Mouse (Mus musculus): Measurements from ENCODE around the gene Lhpp. TPM values are rescaled to one million over a fixed set of nuclear protein-coding genes. Genes with fewer than 3 reads are reported as not detected.

Gene Lhpp
- total and polyA plus RNA-seq, 3 experiments: 0.10 to 0.11 TPM; not detected in 1

DNA sequence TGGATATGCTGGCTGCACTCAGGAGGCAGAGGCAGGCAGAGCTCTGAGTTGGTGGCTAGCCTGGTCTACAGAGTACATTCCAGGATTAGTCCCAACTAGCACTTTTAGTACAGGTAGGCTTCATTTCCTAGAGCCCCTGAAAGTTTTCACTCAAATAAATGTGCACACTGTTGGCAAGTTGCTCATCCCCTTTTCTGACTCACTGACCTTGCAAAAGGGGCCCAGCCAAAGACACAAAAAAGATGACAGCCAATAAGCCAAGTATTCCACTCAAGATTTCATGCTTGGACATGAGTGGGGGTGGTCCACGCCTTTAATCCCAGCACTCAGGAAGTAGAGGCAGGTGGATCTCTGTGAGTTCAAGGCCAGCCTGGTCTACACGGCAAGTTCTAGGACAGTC lies 29.0 kb upstream of the Lhpp start:
- Histone ChIP-seq H3K36me3 (replicated peaks) (no peaks in the 10 kb centered on the region), H3K4me3 (ENCODE audit: low read depth, low read length) (no peak overlapping the region), H3K4me1 (ENCODE audit: insufficient read depth, low read depth, low read length) (peaks cover 6% of the 10 kb centered on the region), H3K9me3 (replicated peaks) (no peaks in the 10 kb centered on the region), H3K27me3 (ENCODE audit: insufficient read depth, low read length) (peaks cover 25% of the 10 kb centered on the region)
- DNase-seq (ENCODE audit: low spot score) (no peak), ATAC-seq (ENCODE audit: extremely low read depth, insufficient number of reproducible peaks, low FRiP score, poor library complexity, severe bottlenecking) (no peak)
- no peak for TF ChIP-seq GATA1 (IDR thresholded peaks at IDR 0.05; ENCODE audit: borderline replicate concordance, low read length)
- no peak for TF ChIP-seq CTCF (IDR thresholded peaks at IDR 0.05; ENCODE audit: low read depth, low read length)

DNA sequence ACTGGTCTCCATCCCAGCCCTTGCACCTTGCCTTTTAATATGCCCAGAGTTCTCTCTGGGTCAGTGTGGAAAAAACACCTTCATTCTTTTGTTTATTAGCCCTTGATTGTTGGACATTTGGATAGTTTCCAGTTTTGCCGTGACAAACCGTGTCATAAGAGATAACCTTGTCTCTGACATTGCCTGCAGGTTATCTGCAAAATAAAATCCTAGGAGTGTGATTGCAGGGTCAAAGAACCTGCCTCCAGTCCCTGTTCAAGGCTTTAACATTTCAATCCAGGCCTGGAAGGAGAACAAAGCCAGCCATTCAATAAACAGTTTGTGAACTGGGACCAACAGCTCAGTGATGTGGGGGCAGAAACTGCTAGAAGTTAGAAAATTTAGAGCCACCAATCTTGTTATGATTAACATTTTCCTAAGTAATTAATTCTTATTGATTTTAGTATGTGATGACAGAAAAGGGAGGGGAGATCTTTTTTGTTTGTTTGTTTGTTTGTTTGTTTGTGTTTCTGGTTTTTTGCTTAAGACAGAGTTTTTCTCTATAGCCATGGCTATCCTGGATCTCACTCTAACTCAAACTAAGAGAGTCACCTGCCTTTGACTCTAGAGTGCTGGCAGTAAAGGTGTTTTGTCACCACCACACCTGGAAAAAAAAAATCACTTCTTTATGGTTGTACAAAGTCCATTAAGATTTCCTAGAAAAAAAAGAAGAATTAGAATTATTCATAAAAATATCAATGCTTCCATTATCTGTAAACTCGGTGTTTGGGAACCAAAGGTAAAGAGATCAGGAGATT lies 24.5 kb upstream of the Lhpp start:
- Histone ChIP-seq H3K27me3 (ENCODE audit: insufficient read depth, low read length) (peaks cover 19% of the 10 kb centered on the region), H3K36me3 (replicated peaks) (no peaks in the 10 kb centered on the region), H3K9me3 (replicated peaks) (no peaks in the 10 kb centered on the region), H3K4me3 (ENCODE audit: low read depth, low read length) (no peak overlapping the region), H3K4me1 (ENCODE audit: insufficient read depth, low read depth, low read length) (no peaks in the 10 kb centered on the region; the same call in 1 of the 2 replicates)
- DNase-seq (ENCODE audit: low spot score) (no peak), ATAC-seq (ENCODE audit: extremely low read depth, insufficient number of reproducible peaks, low FRiP score, poor library complexity, severe bottlenecking) (no peak)
- no peak for TF ChIP-seq CTCF (IDR thresholded peaks at IDR 0.05; ENCODE audit: low read depth, low read length)
- TF ChIP-seq GATA1 (IDR thresholded peaks at IDR 0.05; ENCODE audit: borderline replicate concordance, low read length): no peak
- TF ChIP-seq POLR2AphosphoS5 (IDR thresholded peaks at IDR 0.05; ENCODE audit: insufficient replicate concordance, low read depth, low read length): no peak
- TF ChIP-seq GATA2 (IDR thresholded peaks at IDR 0.05; ENCODE audit: borderline replicate concordance, low read depth, low read length): no peak
- no peak for TF ChIP-seq TAL1 (conservative IDR thresholded peaks at IDR 0.05; ENCODE audit: low read depth, low read length)

DNA sequence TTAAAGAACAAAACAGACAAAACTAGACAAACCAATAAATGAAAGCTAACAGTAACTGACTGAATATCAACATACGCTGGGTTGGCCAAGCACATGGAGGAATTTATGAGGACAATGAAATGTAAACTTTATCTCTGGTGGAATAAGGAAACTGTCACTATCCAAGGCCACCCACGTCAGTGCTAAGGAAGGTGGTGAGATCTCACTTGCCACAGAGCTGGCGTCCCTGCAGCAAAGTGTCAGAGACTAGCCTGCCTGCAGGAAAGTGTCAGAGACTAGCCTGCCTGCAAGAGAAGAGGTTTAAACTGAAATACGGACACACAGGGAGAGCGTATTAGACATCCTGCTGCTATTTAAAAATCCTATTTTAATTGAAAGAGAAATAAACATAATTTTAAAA lies 23.3 kb upstream of the Lhpp start:
- no peaks in the 10 kb centered on the region; the same call in 1 of the 2 replicates for H3K4me1 ChIP-seq (ENCODE audit: insufficient read depth, low read depth, low read length)
- ATAC-seq (ENCODE audit: extremely low read depth, insufficient number of reproducible peaks, low FRiP score, poor library complexity, severe bottlenecking) (no peak), DNase-seq (ENCODE audit: low spot score) (no peak)
- H3K27me3 ChIP-seq (ENCODE audit: insufficient read depth, low read length): peaks cover 15% of the 10 kb centered on the region
- H3K4me3 ChIP-seq (ENCODE audit: low read depth, low read length): no peak overlapping the region
- no peaks in the 10 kb centered on the region for H3K9me3 ChIP-seq (replicated peaks)
- no peak for TF ChIP-seq GATA2 (IDR thresholded peaks at IDR 0.05; ENCODE audit: borderline replicate concordance, low read depth, low read length)
- no peak for TF ChIP-seq TAL1 (conservative IDR thresholded peaks at IDR 0.05; ENCODE audit: low read depth, low read length)
- TF ChIP-seq CTCF (IDR thresholded peaks at IDR 0.05; ENCODE audit: low read depth, low read length): no peak
- TF ChIP-seq GATA1 (IDR thresholded peaks at IDR 0.05; ENCODE audit: borderline replicate concordance, low read length): no peak
- TF ChIP-seq POLR2AphosphoS5 (IDR thresholded peaks at IDR 0.05; ENCODE audit: insufficient replicate concordance, low read depth, low read length): no peak
- no peaks in the 10 kb centered on the region for H3K36me3 ChIP-seq (replicated peaks)

DNA sequence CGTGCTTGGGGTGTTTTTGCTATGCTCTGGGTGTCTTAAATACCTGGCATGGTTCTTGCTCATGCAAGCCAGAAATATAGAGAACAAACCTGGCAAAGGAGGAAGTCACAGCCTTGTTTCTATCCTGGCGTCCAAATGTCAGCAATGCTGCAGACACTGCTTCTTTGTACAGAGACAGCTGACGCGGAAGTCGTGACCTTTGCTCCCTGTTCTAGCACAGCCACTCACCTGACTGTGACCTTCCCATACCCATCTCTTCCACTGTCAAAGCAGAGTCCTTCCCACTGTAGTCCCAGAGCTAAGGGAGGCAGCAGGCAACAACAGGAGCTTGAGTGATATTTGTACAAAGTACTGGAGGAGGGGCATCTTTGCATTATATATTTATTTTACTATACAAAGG lies 20.8 kb upstream of the Lhpp start:
- DNase-seq (ENCODE audit: low spot score) (no peak), ATAC-seq (ENCODE audit: extremely low read depth, insufficient number of reproducible peaks, low FRiP score, poor library complexity, severe bottlenecking) (no peak)
- Histone ChIP-seq H3K4me1 (ENCODE audit: insufficient read depth, low read depth, low read length) (no peaks in the 10 kb centered on the region; the same call in 1 of the 2 replicates), H3K36me3 (replicated peaks) (no peaks in the 10 kb centered on the region), H3K4me3 (ENCODE audit: low read depth, low read length) (no peak overlapping the region), H3K27me3 (ENCODE audit: insufficient read depth, low read length) (0 out of 2 replicates have a peak, but pooled peaks cover 5% of the 10 kb centered on the region), H3K9me3 (replicated peaks) (no peaks in the 10 kb centered on the region)
- no peak for TF ChIP-seq TAL1 (conservative IDR thresholded peaks at IDR 0.05; ENCODE audit: low read depth, low read length)
- no peak for TF ChIP-seq GATA1 (IDR thresholded peaks at IDR 0.05; ENCODE audit: borderline replicate concordance, low read length)

DNA sequence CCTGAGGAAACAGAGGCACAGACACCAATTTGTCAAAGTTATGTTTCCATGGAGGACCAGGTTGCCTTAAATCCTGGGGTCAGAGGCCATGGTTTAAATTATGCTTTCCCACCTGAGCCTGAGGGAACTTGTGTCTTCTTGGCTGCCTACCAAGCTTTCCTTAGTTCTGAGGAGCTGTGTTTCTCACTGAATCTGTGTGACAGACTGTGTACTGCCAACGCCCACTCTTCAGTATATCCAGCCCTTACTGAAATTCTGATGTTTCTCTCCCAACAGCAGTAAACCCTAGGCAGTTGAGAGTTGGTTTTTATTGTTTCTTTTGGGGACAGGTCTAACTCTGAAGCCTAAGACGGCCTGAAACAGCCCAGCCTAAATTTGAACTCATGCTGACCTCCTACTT lies 16.7 kb upstream of the Lhpp start:
- Histone ChIP-seq H3K27me3 (ENCODE audit: insufficient read depth, low read length) (peaks cover 13% of the 10 kb centered on the region; the same call in 1 of the 2 replicates), H3K36me3 (replicated peaks) (no peaks in the 10 kb centered on the region), H3K9me3 (replicated peaks) (peaks cover 6% of the 10 kb centered on the region; the same call in 1 of the 2 replicates), H3K4me3 (ENCODE audit: low read depth, low read length) (no peak overlapping the region), H3K4me1 (ENCODE audit: insufficient read depth, low read depth, low read length) (no peaks in the 10 kb centered on the region; the same call in none of the 2 replicates)
- TF ChIP-seq GATA2 (IDR thresholded peaks at IDR 0.05; ENCODE audit: borderline replicate concordance, low read depth, low read length): no peak
- TF ChIP-seq POLR2AphosphoS5 (IDR thresholded peaks at IDR 0.05; ENCODE audit: insufficient replicate concordance, low read depth, low read length): no peak
- no peak for TF ChIP-seq CTCF (IDR thresholded peaks at IDR 0.05; ENCODE audit: low read depth, low read length)
- TF ChIP-seq GATA1 (IDR thresholded peaks at IDR 0.05; ENCODE audit: borderline replicate concordance, low read length): no peak
- no peak for TF ChIP-seq TAL1 (conservative IDR thresholded peaks at IDR 0.05; ENCODE audit: low read depth, low read length)
- no peak for ATAC-seq (ENCODE audit: extremely low read depth, insufficient number of reproducible peaks, low FRiP score, poor library complexity, severe bottlenecking)
- no peak for DNase-seq (ENCODE audit: low spot score)

DNA sequence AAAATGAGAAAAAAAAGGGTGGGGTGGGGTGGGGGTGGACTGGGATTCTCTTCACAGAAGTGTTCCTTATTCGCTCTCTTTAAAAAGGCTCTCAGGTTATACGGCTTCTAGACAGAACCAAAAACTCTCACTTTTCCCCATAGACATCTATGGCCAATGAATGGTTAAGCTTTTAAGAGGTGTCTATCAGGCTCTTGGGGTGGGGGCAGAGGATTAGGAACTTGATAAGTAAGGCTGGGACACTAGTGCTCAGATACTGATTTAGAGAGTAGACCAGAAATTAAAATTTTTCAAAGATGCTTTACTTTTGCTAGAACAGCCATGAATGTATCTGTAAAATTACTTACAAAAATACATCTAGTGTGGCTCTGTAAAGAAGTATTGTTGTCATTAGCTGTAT lies 16.1 kb upstream of the Lhpp start:
- H3K27me3 ChIP-seq (ENCODE audit: insufficient read depth, low read length): peaks cover 15% of the 10 kb centered on the region; the same call in 1 of the 2 replicates
- no peaks in the 10 kb centered on the region; the same call in none of the 2 replicates for H3K4me1 ChIP-seq (ENCODE audit: insufficient read depth, low read depth, low read length)
- no peak for ATAC-seq (ENCODE audit: extremely low read depth, insufficient number of reproducible peaks, low FRiP score, poor library complexity, severe bottlenecking)

More for the DNA sequence above, 16.1 kb upstream of the Lhpp start:
- DNase-seq (ENCODE audit: low spot score): no peak
- Histone ChIP-seq H3K36me3 (replicated peaks) (no peaks in the 10 kb centered on the region), H3K9me3 (replicated peaks) (peaks cover 6% of the 10 kb centered on the region; the same call in 1 of the 2 replicates), H3K4me3 (ENCODE audit: low read depth, low read length) (no peak overlapping the region)
- no peak for TF ChIP-seq GATA2 (IDR thresholded peaks at IDR 0.05; ENCODE audit: borderline replicate concordance, low read depth, low read length)
- TF ChIP-seq POLR2AphosphoS5 (IDR thresholded peaks at IDR 0.05; ENCODE audit: insufficient replicate concordance, low read depth, low read length): no peak
- TF ChIP-seq TAL1 (conservative IDR thresholded peaks at IDR 0.05; ENCODE audit: low read depth, low read length): no peak
- TF ChIP-seq CTCF (IDR thresholded peaks at IDR 0.05; ENCODE audit: low read depth, low read length): no peak
- no peak for TF ChIP-seq GATA1 (IDR thresholded peaks at IDR 0.05; ENCODE audit: borderline replicate concordance, low read length)

Measured in G1E (cell line).